Mouse (Mus musculus): ENCODE measurements at regions not wholly inside any gene's neighbourhood (a gene's known extent, or its start where the extent isn't known, plus 50 kb on each side); places are given as distances from the start of the nearest gene placed in this dataset.

GRCm38 (mm10) chr4:7666935-7667594 is 571.8 kb downstream of the Car8 start:
- peak in 1 of 2 experiments; percentile 9 for DNase-seq (ENCODE audit: low spot score in 2 of 2)

- peak; percentile 28 to 67 for DNase-seq (ENCODE audit: low spot score in 2 of 2)
These were observed 595.8 kb downstream of the Car8 start for GRCm38 (mm10) chr4:7642878-7643590.

GRCm38 (mm10) chr4:7597671-7598390 is 641.0 kb downstream of the Car8 start:
- peak in 1 of 2 experiments; percentile 4 for DNase-seq (ENCODE audit: low spot score in 2 of 2)

DNA sequence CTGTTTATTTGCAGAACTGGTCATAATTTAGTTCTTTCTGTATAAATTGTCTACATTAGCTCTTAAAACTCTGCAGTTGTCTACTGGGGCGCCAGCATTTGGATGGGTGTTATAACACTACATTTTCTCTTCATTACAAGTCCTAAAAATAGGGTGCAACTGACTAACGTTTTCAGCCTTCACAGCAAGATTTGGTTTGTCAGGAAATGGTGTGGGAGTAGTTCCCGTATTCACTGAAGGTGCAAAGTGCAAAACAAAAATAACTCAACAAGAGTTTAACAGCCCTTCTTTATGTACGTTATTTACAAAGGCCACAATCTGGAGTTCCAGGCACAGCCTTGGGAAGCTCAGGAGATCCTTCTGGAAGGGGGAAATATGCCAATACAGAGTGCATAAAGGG is 642.7 kb downstream of the Car8 start:
- DNase-seq (ENCODE audit: low spot score in 2 of 2) = peak in 1 of 2 experiments; percentile 56

DNA sequence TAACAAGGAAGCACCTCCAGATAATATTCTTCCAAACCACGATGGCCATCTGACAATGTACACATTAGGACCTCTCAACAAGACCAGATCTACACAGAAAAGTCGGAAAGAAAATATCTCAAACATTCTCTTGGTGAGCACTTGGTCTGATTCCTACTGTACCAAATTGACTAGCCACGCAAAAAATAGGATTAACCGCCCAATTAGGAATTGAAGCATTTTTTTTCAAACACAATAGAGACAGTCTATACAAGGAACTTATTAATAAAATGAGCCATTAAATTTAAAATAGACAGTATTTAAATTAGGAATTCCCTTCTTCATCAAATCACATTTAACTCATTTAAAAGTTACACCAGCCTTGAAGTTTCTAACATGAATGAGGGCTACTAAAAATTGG is 655.0 kb downstream of the Car8 start:
- DNase-seq (ENCODE audit: low spot score in 2 of 2) = no peak

DNA sequence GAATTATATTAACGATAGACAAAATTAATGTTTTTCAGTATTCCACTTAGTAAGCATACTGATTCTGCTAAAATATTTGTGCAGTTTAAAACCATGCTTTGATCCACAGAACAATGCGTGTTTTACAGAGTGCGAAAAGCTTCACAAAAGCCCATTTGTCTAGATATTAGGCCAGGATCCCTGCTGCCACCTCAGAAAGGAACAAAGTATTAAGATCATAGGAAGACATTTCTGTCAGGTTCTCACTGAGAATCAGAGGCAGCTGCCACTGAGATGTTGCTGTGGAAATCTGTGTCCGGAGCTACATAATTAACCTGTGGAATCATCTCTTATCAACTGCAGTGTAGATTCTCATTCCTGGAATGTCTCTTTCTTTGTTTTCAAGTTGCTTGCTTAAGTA is 656.9 kb downstream of the Car8 start:
- no peak for DNase-seq (ENCODE audit: low spot score in 2 of 2)

DNA sequence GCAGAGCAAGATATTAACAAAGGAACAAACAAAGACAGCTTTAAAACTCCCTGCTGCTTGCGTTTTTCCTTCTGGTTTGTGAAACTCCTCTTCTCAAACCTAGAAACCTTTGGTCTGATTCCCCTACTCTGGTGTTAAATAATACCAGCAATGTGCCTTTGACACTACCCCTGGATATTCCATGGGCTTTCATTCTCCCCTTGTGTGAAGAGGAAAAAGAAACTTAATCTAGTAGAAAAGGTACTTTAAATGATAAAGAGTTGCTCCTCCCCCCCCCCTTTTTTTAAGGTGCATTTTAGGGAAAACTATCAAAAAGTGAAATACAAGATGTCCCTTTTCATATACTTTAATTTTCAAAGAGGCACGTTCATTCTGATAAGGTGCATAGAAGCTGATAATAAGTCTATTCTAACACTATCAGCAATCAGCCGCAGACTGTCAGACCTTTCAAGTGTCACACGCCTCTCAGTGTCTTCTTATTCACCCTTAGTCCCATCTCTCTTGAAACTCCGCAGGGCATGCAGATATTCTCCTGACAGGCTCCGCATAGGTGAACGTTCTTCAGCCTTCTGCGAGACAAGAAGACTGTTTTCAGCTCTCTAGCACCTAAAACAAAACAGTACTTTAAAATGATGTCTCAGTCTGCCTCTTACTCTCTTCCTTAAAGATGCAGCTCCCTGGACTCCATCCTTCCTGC is 657.5 kb downstream of the Car8 start:
- DNase-seq (ENCODE audit: low spot score in 2 of 2) = no peak

DNA sequence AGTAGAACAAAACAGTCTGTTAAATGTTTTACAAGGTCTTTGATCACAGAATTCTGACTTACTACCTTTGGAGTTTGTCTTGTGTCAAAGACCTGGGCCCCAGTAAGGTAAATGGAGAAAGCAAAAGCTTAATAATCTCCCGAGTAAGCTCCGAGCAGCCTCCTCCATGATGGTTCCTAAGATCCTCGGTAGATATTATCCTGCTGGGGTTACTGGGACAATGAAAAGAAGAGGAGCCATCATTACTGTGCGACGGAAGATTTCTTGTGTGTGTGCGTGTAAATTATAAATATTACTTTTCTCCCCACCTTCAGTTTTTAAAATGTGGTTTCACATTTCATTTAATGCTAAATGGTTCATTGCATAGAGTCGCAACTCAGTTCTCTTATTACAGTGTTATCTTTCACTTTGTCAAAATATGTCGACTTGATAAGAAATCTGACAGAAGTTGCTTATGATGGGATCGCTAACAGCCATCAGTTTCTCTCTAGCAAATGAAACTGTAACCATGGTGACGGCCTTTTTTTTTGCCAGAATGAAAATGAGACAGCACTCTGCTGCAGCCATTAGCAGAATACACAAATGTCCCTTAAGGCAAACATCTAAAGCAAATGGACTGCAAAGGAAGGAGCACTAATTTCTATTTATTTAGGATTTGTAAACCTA is 658.2 kb downstream of the Car8 start:
- DNase-seq (ENCODE audit: low spot score in 2 of 2) = peak; percentile 39 to 87

- no peak for DNase-seq (ENCODE audit: low spot score in 2 of 2)
These were observed 664.8 kb downstream of the Car8 start for GRCm38 (mm10) chr4:7574011-7574410.

- peak; percentile 27 to 83 for DNase-seq (ENCODE audit: low spot score in 2 of 2)
These were observed 671.0 kb downstream of the Car8 start for GRCm38 (mm10) chr4:7567687-7568393.

DNA sequence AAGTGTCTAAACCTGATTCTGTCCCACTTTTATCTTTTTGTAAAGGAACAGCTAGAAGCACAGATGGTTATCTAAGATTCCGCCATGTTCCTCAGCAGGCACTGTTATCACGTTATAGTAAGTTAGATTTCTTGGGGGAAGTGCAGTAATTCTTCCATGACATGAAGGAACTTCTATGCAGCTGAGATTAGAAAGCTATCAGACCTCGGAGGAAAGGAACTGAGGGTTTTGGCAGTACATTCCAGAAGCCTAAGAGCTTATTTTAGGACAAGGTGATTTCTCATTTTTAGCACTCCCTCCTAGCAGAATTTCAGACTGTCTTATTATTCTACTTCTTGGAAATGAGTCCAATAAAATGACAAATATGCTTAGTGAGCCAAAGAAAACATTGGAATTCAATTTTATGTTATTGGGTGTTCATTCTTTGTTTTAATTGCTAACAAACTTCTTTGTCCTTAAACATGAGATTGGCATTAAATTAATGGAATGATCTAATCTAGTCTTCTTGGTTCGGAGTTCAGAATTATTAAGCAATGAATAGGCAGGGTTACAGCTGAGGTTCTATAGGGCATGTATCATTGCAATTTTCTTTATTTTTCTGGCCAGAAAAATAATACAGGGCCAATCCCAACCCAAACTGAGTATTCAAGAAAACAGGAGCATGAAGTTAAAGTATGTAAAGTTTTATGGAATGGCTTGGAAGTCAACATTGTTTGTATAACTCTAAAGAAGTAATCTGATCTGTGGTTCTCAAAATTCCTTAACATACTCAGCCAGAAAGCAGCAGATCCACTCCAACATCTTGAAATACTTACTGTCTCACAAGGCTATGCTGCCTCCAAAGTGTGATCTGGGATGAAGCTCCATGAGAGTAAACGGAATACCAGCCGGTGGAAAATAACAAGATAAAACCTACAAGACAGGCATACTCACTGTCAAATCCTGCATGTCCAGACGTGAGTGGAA is 678.7 kb downstream of the Car8 start:
- no peak for DNase-seq (ENCODE audit: low spot score in 2 of 2)

DNA sequence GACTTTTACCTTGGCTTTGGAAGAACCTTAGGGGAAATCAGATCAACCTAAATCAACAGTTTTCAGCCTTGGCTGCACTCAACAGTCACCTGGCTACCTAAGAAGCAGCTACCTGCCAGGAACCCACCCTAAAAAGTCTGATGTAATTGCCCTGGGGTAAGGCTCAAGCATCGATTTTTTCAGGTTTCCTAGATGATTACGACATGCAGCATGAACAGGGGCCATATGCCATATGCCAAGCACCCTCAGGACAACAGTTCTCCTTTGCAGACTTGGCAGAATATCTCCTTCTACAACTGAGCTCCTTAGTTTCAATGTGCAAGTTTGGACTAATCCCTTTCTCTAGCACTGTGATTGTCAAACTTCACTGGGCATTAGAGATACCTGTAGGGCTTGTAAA is 680.1 kb downstream of the Car8 start:
- DNase-seq (ENCODE audit: low spot score in 2 of 2) = no peak

DNA sequence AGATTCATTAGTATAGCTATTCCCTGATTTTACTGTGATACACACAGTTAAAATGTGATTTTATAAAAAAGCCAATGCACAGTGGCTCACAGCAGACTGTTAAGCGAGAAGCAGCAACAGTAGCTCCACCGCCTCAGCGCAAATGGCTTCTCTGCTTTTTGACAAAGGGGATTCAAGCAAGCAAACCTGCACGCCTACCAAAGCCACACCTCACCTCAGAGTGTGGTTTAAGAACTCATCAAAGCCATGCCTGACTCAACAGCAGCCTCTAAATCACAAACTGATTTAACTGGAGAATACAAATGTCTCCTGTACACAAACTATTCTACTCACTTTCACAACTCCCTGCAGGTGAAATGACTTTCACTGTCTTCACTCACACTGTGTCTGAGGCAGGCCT is 704.5 kb downstream of the Car8 start:
- no peak for DNase-seq (ENCODE audit: low spot score in 2 of 2)

- no peak for DNase-seq (ENCODE audit: low spot score in 2 of 2)
These were observed 711.1 kb downstream of the Car8 start for GRCm38 (mm10) chr4:7527718-7528117.

DNA sequence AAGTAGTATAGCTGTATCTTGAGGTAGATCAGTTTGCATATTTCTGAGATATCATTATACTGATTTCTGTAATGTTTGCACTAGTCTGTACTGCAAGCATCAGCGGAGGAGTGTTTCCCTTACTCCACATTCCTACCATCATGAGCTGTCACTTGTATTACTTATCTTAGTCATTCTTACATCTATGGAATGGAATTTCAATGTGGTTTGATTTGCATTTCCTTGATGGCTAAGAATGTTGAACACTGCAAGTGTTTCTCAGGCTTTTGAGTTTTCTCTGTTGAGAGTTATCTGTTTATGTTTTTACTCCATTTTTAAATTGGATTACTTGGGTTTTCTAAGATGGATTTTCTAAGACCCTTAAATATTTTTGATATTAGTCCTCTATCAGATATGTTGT is 725.8 kb downstream of the Car8 start:
- DNase-seq (ENCODE audit: low spot score in 2 of 2) = no peak

- no peak for DNase-seq (ENCODE audit: low spot score in 2 of 2)
These were observed 753.3 kb downstream of the Car8 start for GRCm38 (mm10) chr4:7485552-7485951.

DNA sequence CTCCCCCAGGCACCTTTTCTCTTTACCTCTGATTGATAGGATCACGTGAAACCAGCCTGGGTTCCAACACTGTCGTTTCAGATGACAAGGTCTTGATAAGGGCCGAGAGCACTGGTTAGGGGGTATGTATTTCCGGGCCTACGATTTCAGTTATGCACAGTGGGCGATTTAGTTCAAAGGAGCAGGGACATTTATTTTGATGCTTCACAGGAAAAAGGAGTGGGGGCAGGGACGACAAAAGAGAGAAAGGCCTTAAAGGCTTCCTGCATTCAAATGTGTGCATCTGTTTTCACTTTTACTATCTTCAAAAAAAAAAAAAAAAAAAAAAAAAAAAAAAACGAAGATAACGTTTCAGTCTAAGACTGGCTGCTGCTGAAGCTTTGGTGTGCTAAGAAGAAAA is 783.7 kb downstream of the Car8 start:
- DNase-seq (ENCODE audit: low spot score in 2 of 2) = no peak

DNA sequence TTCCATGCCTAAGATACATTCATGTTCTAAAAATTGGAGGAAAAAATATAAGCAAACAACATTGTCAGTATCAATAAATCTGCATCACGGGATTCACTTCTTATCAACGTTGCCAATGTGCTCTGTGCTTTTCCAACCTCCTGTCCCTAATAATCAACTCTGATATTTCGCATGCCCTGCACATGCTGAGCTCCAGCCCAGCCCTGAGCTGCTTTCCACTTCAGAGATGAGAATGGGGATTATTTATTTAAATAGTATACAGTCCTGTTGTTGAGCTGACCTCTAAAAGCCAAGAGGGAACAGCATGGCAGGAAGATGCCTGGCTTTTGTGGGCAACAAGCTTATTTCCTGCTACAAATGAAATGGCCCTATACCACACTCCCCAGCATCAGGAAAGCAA is 786.2 kb downstream of the Car8 start:
- DNase-seq (ENCODE audit: low spot score in 2 of 2) = no peak

GRCm38 (mm10) chr4:7450991-7451390 is 787.9 kb downstream of the Car8 start:
- DNase-seq (ENCODE audit: low spot score in 2 of 2) = no peak

Measured in layer of hippocampus, adult 18-20 months (tissue).